25 mouse cellular contexts compared by ENCODE assay signal in genomic region chr2:124194041-124194440, GRCm38 (mm10).
"Had no signal": no experiment of that assay in that cellular context is flagged by ENCODE, and none has a peak within 500 bp of the region (broad histone marks: within the 10 kb centered on the region; RNA-seq: fewer than 3 reads in every experiment).

No protein-coding gene starts in this region.

- H3K4me1 ChIP-seq: kidney, embryonic 15.5 days; limb, embryonic 10.5 days; limb, embryonic 13.5 days; liver, embryonic 12.5 days; liver, embryonic 15.5 days; lung, embryonic 15.5 days; megakaryocyte, embryonic 14.5 days; midbrain, embryonic 10.5 days; midbrain, embryonic 13.5 days had no signal

- H3K27me3 ChIP-seq: kidney, embryonic 15.5 days; limb, embryonic 13.5 days; liver, embryonic 12.5 days; liver, embryonic 15.5 days; lung, embryonic 15.5 days; megakaryocyte, embryonic 14.5 days; midbrain, embryonic 13.5 days had no signal

- H3K36me3 ChIP-seq: kidney, embryonic 15.5 days; limb, embryonic 10.5 days; limb, embryonic 13.5 days; liver, embryonic 12.5 days; liver, embryonic 15.5 days; lung, embryonic 15.5 days; midbrain, embryonic 10.5 days; midbrain, embryonic 13.5 days had no signal

- H3K4me3 ChIP-seq: kidney, embryonic 15.5 days; limb, embryonic 10.5 days; limb, embryonic 13.5 days; liver, embryonic 12.5 days; liver, embryonic 15.5 days; lung, embryonic 15.5 days; megakaryocyte, embryonic 14.5 days; midbrain, embryonic 10.5 days; midbrain, embryonic 13.5 days; myocyte had no signal

- H3K27ac ChIP-seq: kidney, embryonic 15.5 days; limb, embryonic 10.5 days; limb, embryonic 13.5 days; liver, embryonic 12.5 days; liver, embryonic 15.5 days; lung, embryonic 15.5 days; midbrain, embryonic 10.5 days; midbrain, embryonic 13.5 days; stomach, postnatal 0 days had no signal

- DNase-seq: kidney, adult 8-10 months; kidney, postnatal 10 days; kidney, postnatal 36 days; layer of hippocampus, postnatal 36 days; liver; lung, adult 18-20 months; lung, postnatal 10 days; lung, postnatal 36 days; right cerebral cortex, adult 18-20 months; right cerebral cortex, postnatal 14 days; right cerebral cortex, postnatal 4 days; thymus, adult 2 months; thymus, postnatal 25 days had no signal

- H3K9me3 ChIP-seq: kidney, embryonic 15.5 days; limb, embryonic 10.5 days; limb, embryonic 13.5 days; liver, embryonic 12.5 days; liver, embryonic 15.5 days; lung, embryonic 15.5 days; midbrain, embryonic 10.5 days; midbrain, embryonic 13.5 days had no signal

- H3K4me2 ChIP-seq: kidney, embryonic 15.5 days; limb, embryonic 13.5 days; liver, embryonic 12.5 days; liver, embryonic 15.5 days; lung, embryonic 15.5 days; midbrain, embryonic 13.5 days had no signal

- ATAC-seq: liver, embryonic 12.5 days; midbrain, embryonic 13.5 days; midbrain, embryonic 16.5 days had no signal

- H3K9ac ChIP-seq: kidney, embryonic 15.5 days; limb, embryonic 13.5 days; liver, embryonic 12.5 days; liver, embryonic 15.5 days; lung, embryonic 15.5 days; midbrain, embryonic 13.5 days had no signal
